Mouse (Mus musculus): ENCODE results near the gene Ptpa. TPM values are rescaled to one million over a fixed set of nuclear protein-coding genes. Genes with fewer than 3 reads are reported as not detected.
"Not testable (repeated sequence)": the region's sequence is repeated elsewhere in the genome, so short reads cannot be mapped to it uniquely, and the experiment has no call there.

The Ptpa gene
- polyA plus RNA-seq, 1 experiment from 2014 or later: 129 TPM

DNA sequence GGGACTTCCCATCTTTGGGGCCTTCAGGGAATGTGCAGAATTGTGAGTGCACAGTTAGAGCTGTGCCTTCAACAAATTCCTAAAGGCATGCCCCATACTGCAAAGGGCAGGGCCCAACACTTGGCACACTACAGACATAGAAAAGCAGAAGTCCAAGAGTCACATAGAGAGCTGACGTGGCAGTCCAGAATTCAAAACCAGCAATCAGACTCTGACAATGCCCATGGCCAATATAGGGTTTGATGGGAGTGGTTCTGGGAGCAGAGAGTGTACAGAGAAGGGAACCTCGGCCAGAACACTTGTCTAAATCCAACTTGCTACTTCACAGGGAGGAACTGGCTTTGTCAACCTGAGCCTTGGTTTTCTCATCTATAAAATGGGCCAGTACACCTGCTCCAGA lies 8.6 kb upstream of the Ptpa start:
- H3K9ac ChIP-seq: no peak overlapping the region
- no peak overlapping the region for H3K27ac ChIP-seq
- no peak overlapping the region for H3K4me3 ChIP-seq
- ATAC-seq (ENCODE audit: low FRiP score, low read depth): no peak
- no peak overlapping the region for H3K4me2 ChIP-seq (replicated peaks)
- 94% methylated on average over 2 of the region's 2 CpGs for WGBS
- no peaks in the 10 kb centered on the region for H3K4me1 ChIP-seq
- no peaks in the 10 kb centered on the region for H3K27me3 ChIP-seq (replicated peaks)
- no peaks in the 10 kb centered on the region for H3K9me3 ChIP-seq
- peaks cover 63% of the 10 kb centered on the region for H3K36me3 ChIP-seq

DNA sequence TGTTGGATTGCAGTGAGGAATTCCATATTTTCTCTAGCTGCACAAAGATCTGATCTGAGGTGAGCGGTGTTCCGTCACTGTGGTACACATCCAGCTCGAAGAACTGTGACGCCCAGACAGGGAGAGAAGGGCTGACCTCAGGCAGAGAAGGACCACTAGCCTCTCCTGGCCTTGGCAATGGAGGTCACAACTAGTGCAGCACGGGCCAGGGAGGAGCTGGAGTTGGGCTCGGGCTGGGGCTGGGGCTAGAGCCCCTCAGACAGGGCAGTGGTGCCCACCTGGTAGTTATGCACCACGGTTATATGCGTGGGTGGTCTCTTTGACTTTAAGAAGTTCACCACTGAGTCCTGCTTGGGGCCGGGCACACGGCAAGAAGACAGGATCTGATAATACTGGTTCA lies 8.1 kb upstream of the Ptpa start:
- WGBS: 93% methylated on average over 10 of the region's 10 CpGs
- ATAC-seq (ENCODE audit: low FRiP score, low read depth): no peak

DNA sequence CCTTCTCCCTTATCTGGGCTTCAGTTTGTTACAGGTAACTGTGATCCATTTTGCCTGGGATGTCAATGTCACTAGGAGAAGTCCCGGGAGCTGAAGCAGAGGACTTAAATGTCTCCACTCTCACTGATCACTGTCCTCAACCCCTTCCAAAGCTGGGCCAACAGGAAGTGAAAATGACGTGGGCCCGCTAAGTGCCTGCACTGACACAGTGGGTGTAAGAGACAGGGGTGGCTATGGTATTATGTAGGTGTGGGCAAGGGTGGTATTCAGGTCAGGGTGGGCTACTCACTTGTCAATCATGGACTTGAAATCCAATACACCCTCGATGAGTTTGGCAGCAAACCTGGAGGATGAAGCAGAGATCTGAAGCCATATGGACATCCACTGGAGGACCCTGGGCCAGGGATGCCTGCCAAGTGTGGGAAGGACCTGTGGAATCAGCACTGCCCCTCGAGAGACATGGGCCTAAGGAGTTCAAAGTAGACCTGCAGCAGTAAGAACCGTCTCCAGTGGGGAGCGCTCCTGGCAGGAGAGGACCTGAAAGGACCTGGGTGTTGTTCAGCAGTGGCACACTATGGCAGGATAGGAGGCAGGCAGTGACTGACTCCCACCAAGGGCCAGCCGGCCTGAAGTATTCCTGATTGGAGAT lies 7.3 kb upstream of the Ptpa start:
- Histone ChIP-seq H3K36me3 (peaks cover 57% of the 10 kb centered on the region), H3K9ac (no peak overlapping the region), H3K9me3 (no peaks in the 10 kb centered on the region), H3K4me1 (0 out of 2 replicates have a peak, but pooled peaks cover 8% of the 10 kb centered on the region), H3K27me3 (replicated peaks) (no peaks in the 10 kb centered on the region), H3K4me2 (replicated peaks) (no peak overlapping the region), H3K4me3 (no peak overlapping the region), H3K27ac (no peak overlapping the region)
- no peak for ATAC-seq (ENCODE audit: low FRiP score, low read depth)
- whole genome bisulfite sequencing: 89% methylated on average over 8 of the region's 8 CpGs

More for the DNA sequence above, 8.1 kb upstream of the Ptpa start:
- Histone ChIP-seq H3K27me3 (replicated peaks) (no peaks in the 10 kb centered on the region), H3K4me2 (replicated peaks) (no peak overlapping the region), H3K36me3 (peaks cover 61% of the 10 kb centered on the region), H3K4me3 (no peak overlapping the region), H3K9me3 (no peaks in the 10 kb centered on the region), H3K4me1 (0 out of 2 replicates have a peak, but pooled peaks cover under 1% of the 10 kb centered on the region), H3K9ac (no peak overlapping the region), H3K27ac (no peak overlapping the region)

DNA sequence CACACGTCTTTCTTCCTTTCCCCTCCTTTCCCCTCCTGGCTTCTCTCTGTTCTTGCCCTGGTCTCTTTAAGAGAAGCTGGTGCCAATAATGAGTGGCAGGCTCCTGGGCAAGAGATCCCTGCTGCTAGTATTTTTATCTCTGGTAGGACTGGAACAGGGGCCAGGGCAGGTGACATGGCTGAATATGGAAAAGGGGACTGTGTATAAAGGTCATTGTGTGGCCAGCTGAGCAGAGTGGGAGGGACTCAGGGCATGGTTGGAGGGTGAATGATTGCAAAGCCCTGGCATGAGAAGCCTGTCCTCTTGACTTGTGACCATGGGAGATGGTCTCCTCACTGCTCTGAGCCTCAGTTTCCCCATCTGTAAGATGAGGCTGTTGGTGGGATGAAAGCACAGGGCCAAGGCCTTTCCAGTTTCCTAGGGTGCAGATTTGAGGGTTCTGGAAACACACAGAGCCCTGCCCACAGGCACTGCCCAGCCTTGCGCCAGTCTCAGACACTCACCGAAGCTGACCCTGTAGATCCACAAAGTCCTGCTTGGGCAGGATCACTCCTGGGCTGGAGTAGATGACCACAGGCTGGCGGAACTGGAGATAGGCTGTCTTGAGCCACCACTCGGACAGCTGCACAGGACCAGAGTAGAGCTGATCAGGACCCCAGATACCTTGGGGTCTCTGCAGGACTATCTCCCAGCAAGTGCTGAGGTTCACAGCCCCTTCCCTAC lies 6.2 kb upstream of the Ptpa start:
- 98% methylated on average over 4 of the region's 5 CpGs for WGBS
- Histone ChIP-seq H3K36me3 (peaks cover 49% of the 10 kb centered on the region), H3K4me2 (replicated peaks) (no peak overlapping the region), H3K4me3 (no peak overlapping the region), H3K9ac (no peak overlapping the region), H3K9me3 (no peaks in the 10 kb centered on the region), H3K4me1 (peaks cover 13% of the 10 kb centered on the region; the same call in 1 of the 2 replicates), H3K27ac (no peak overlapping the region), H3K27me3 (replicated peaks) (no peaks in the 10 kb centered on the region)
- no peak for ATAC-seq (ENCODE audit: low FRiP score, low read depth)

DNA sequence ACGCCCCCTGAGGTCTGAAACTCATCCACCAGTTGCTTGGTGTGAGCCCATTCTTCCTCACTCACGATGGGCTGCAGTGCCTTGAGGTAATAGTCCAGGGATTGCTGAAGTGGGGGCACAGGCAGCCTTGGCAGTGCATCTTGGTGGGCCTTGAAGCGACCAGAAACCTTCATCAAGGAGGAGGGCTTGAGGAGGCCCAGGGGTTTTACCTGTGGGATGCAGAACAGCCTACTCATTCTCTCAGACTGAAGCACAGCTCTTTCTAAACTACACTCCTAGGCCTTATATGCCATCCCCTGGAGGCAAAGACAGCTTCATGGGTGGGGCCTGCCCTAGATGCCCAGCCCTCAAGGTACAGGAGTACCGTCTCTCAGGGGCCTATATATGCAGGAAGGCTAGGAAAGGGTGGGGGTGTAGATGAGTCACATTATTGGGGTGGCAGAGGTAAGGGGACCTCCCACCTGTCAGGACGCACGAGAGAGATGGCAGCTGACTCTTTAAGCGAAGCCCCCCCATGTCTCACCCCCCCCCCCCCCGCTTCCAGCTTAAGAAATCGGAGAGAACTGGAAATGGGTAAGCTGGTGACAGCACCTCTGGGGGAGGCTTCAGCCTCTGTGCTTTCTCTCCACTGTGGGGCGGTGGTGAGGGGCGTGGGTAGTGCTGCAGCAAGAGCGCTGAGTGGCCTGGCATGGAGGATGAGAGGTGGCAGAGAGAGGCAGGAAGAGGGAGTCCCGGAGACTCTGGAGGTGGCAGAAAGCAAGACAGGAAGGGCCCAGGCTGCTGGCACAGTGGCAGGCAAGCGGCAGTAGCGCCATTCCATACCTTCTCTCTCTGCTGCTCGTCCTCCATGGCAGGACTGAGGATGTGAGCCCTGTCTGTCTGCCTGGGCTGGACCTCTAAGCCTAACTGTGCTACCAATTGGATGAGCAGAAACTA lies 2.5 kb upstream of the Ptpa start:
- H3K4me3 ChIP-seq: no peak overlapping the region
- 80% methylated on average over 16 of the region's 16 CpGs for WGBS
- H3K27ac ChIP-seq: no peak overlapping the region
- peak overlapping the region; percentile 75 for H3K4me2 ChIP-seq (replicated peaks)
- no peaks in the 10 kb centered on the region for H3K27me3 ChIP-seq (replicated peaks)
- no peak for ATAC-seq (ENCODE audit: low FRiP score, low read depth)
- no peak overlapping the region for H3K9ac ChIP-seq
- no peaks in the 10 kb centered on the region for H3K9me3 ChIP-seq
- H3K4me1 ChIP-seq: peaks cover 32% of the 10 kb centered on the region
- peaks cover 13% of the 10 kb centered on the region for H3K36me3 ChIP-seq

DNA sequence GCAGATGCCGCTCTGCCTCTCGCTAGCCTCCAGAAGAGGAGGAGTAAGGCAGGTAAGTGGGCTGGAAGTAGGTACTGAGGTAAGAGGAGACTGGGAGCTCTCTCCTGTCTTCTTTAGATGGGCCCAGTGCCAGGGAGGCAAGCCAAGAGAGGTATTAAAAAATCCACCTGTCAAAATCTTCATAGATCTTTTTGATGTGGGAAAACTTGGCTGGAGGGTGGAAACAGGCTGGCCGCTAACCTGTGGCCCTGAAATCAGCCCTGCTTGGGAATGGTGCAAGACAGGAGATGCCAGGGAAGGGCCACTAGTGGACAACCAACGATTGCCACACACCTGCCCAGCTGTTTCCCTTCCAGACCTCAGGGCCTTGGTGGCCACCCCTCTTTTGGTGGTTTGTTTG lies 1.7 kb upstream of the Ptpa start:
- no peak overlapping the region for H3K4me3 ChIP-seq
- ATAC-seq (ENCODE audit: low FRiP score, low read depth): no peak
- H3K4me1 ChIP-seq: peaks cover 40% of the 10 kb centered on the region
- no peaks in the 10 kb centered on the region for H3K9me3 ChIP-seq
- no peak overlapping the region for H3K27ac ChIP-seq
- H3K9ac ChIP-seq: no peak overlapping the region
- peak overlapping the region; percentile 75 for H3K4me2 ChIP-seq (replicated peaks)
- H3K36me3 ChIP-seq: peaks cover 5% of the 10 kb centered on the region
- 86% methylated on average over 4 of the region's 4 CpGs for WGBS
- H3K27me3 ChIP-seq (replicated peaks): no peaks in the 10 kb centered on the region

DNA sequence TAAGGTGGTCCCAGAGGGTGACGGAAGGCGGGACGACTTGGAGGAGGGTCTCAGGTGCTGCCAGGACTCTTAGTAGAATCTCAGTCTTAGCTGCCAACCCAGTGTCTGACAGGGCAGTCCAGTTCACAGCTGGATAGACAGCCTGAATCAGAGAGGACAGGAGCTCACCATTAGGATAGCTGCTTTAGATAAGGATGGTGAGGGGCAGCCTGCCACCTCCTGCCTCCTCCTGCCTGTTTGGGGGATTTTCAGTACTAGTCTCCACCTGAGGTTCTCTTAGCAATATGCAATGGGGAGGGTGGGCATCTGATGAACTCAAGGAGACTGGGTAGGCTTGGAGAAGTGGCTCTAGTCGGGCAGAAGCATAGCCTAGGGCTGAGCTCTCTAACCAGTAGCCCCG lies 1.2 kb upstream of the Ptpa start:
- WGBS: 42% methylated on average over 5 of the region's 5 CpGs
- Histone ChIP-seq H3K9me3 (no peaks in the 10 kb centered on the region), H3K4me3 (peak overlapping the region; percentile 81), H3K36me3 (peaks cover 3% of the 10 kb centered on the region), H3K4me2 (replicated peaks) (peak overlapping the region; percentile 75), H3K27ac (no peak overlapping the region), H3K27me3 (replicated peaks) (no peaks in the 10 kb centered on the region), H3K4me1 (peaks cover 42% of the 10 kb centered on the region), H3K9ac (peak overlapping the region; percentile 92; the same call in 1 of the 2 replicates)
- ATAC-seq (ENCODE audit: low FRiP score, low read depth): no peak

DNA sequence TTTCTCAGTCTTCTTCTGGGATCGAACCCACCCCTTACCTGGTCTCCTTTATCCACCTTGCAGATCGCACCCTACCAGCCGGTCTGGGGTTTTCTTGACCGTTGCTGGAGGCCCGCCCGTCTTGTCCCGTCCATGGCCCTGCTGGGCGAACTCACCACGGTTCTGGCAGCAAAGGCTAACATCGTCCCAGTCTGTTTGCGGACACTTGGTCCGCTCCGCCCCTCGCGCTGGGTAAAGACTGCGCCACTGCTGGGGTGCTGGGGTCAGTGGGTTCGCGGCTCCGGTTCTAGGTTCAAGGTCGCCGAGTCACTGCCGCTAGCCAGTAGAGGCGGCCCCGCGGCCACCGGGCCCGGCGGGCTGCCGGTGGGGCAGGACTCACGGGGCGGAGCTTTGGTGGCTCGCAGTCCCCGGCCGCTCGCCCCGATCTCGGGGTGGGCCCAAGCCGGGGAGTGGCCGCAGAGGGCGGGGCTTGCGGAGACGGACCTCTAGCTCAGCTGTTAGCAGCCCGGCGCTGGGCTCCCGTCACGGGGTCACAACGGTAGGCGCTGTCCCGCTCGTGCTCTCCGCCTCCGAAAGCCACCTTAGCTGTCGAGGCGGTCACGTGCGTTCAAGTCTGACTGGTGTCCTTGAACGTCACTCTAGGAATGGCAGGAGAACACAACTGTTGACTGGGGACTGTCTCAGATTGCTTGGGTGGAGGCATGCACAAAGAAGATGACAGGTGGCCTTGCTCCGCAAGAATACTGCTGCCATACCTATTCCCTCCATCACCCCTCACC lies 493 bp upstream of the Ptpa start, which contains the start of gene Crat:
Crat (minus strand) TSS at position 657 of the 779 bp plus-strand sequence.
- H3K27me3 ChIP-seq (replicated peaks): no peaks in the 10 kb centered on the region
- 1% methylated on average over 58 of the region's 58 CpGs for WGBS
- no peaks in the 10 kb centered on the region for H3K9me3 ChIP-seq
- H3K4me3 ChIP-seq: peak within 1 kb of the TSS; percentile 81
- peak; percentile 89 for ATAC-seq (ENCODE audit: low FRiP score, low read depth)
- peak within 1 kb of the TSS; percentile 75 for H3K4me2 ChIP-seq (replicated peaks)
- H3K36me3 ChIP-seq: no peaks in the 10 kb centered on the region; the same call in 1 of the 2 replicates
- peaks cover 42% of the 10 kb centered on the region for H3K4me1 ChIP-seq
- H3K9ac ChIP-seq: peak within 1 kb of the TSS; percentile 92
- peak within 1 kb of the TSS; percentile 94 for H3K27ac ChIP-seq

DNA sequence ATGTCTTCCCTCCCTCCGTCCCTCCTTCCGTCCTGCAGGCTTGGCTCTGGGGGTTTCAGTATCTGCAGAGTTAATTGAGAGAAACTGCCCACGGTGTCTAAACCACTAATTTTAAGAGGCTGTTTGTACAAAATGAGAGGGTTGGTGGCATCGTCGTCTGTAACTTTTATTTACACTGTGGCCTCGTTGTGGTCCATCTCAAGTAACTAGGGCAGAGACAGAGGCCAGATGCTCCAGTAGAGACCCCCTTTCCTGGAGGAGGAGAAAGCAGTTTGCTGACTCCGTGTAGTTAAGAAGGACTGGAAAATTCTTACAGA lies 768 bp downstream of the Ptpa start:
- H3K9me3 ChIP-seq: no peaks in the 10 kb centered on the region
- peak overlapping the region; percentile 94 for H3K27ac ChIP-seq
- H3K36me3 ChIP-seq: no peaks in the 10 kb centered on the region
- H3K4me3 ChIP-seq: peak overlapping the region; percentile 81
- no peaks in the 10 kb centered on the region for H3K27me3 ChIP-seq (replicated peaks)
- no peak for ATAC-seq (ENCODE audit: low FRiP score, low read depth)
- H3K4me2 ChIP-seq (replicated peaks): peak overlapping the region; percentile 75
- H3K9ac ChIP-seq: peak overlapping the region; percentile 92
- H3K4me1 ChIP-seq: peaks cover 42% of the 10 kb centered on the region
- WGBS: 0% methylated on average over 7 of the region's 7 CpGs

DNA sequence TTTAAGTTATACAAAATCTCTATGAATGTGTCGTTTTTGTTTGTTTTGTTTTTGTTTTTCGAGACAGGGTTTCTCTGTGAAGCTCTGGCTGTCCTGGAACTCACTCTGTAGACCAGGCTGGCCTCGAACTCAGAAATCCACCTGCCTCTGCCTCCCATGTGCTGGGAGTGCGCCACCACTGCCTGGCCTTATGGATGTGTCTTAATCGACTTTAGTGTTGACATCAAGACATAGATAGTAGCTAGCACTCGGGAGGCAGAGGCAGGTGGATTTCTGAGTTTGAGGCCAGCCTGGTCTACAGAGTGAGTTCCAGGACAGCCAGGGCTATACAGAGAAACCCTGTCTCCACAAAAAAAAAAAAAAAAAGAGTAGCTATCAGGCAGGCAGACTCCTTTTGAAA lies 1.3 kb downstream of the Ptpa start:
- not testable (repeated sequence) for H3K9ac ChIP-seq, H3K4me3 ChIP-seq
- WGBS: 87% methylated on average over 6 of the region's 6 CpGs

DNA sequence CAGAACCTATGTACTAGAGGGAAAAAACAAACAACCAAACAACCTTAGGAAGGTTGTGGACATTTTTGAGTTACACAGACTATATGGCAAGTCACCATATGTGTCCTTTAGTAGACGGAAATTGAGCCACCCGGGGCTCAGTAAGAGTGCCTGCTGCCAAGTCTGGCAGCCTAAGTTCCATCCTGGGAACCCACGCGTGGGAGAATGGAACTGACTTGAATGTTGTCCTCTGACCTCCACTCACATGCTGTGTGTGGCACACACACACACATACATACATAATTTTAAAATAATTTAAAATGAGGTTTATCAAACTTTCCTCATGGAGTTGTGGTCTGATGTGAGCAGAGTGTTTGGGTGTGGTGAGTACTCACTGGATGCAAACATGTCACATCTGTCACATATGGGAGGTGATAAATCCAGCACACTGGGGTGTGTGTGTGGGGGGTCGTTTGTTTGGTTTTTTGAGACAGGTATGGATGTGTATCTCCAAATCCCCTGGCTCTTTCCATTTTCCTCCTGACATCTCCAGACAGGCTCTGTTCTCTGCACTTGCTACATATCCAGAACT lies 1.8 kb downstream of the Ptpa start:
- Histone ChIP-seq H3K27me3 (replicated peaks) (no peaks in the 10 kb centered on the region), H3K4me1 (peaks cover 42% of the 10 kb centered on the region), H3K4me2 (replicated peaks) (peak overlapping the region; percentile 41), H3K27ac (no peak overlapping the region), H3K9ac (no peak overlapping the region; the same call in 1 of the 2 replicates), H3K9me3 (no peaks in the 10 kb centered on the region), H3K4me3 (no peak overlapping the region), H3K36me3 (no peaks in the 10 kb centered on the region)
- ATAC-seq (ENCODE audit: low FRiP score, low read depth): no peak
- WGBS: 74% methylated on average over 5 of the region's 5 CpGs

More for the DNA sequence above, 1.3 kb downstream of the Ptpa start:
- H3K27ac ChIP-seq; ATAC-seq (ENCODE audit: low FRiP score, low read depth); H3K36me3 ChIP-seq; H3K9me3 ChIP-seq; H3K27me3 ChIP-seq (replicated peaks): not testable (repeated sequence)
- Histone ChIP-seq H3K4me2 (replicated peaks) (peak overlapping the region; percentile 75), H3K4me1 (peaks cover 42% of the 10 kb centered on the region)

Data from neural tube, embryonic 12.5 days (tissue).